Mouse (Mus musculus) G1E (cell line): ENCODE results near the gene Mroh7. TPM values are rescaled to one million over a fixed set of nuclear protein-coding genes. Genes with fewer than 3 reads are reported as not detected.

Source experiments
- ATAC-seq: 2 replicates; pipeline ENCODE4 v1.8.0; 2016; ENCODE audit warnings: mild to moderate bottlenecking; ENCODE audit not compliant: insufficient number of reproducible peaks, poor library complexity, low FRiP score, severe bottlenecking; ENCODE audit errors: extremely low read depth
- DNase-seq: peaks from one replicate; pipeline ENCODE4 v3.0.0; 2012; ENCODE audit warnings: low spot score
- H3K27me3 ChIP-seq: 2 replicates; pipeline ENCODE4 v1.6.1; 2012; ENCODE audit warnings: mild to moderate bottlenecking, low read length, inconsistent platforms; ENCODE audit not compliant: insufficient read depth
- H3K36me3 ChIP-seq: replicated peaks from 2 replicates; pipeline ENCODE3; 2012; ENCODE audit warnings: mild to moderate bottlenecking, inconsistent platforms
- H3K4me1 ChIP-seq: 2 replicates; pipeline ENCODE4 v1.6.1; 2012; ENCODE audit warnings: low read depth, low read length, inconsistent platforms, mixed read lengths; ENCODE audit not compliant: insufficient read depth
- H3K4me3 ChIP-seq: 2 replicates; pipeline ENCODE4 v1.5.1; 2012; ENCODE audit warnings: low read depth, mild to moderate bottlenecking, inconsistent platforms, low read length, moderate library complexity, mixed read lengths
- H3K9me3 ChIP-seq: replicated peaks from 2 replicates; pipeline ENCODE4 v1.6.1; 2012; ENCODE audit warnings: inconsistent platforms
- CTCF ChIP-seq: IDR thresholded peaks from 2 replicates; pipeline ENCODE4 v1.5.1; 2012; ENCODE audit warnings: low read depth, low read length, inconsistent platforms, mixed read lengths
- GATA1 ChIP-seq: IDR thresholded peaks from 2 replicates; pipeline ENCODE4 v1.6.1; 2012; ENCODE audit warnings: borderline replicate concordance, low read length, inconsistent platforms, mixed read lengths
- GATA2 ChIP-seq: IDR thresholded peaks from 2 replicates; pipeline ENCODE4 v1.6.1; 2012; ENCODE audit warnings: low read depth, low read length, inconsistent platforms, borderline replicate concordance
- POLR2AphosphoS5 ChIP-seq: IDR thresholded peaks from 2 replicates; pipeline ENCODE4 v1.6.1; 2012; ENCODE audit warnings: low read depth, low read length, inconsistent platforms; ENCODE audit not compliant: insufficient replicate concordance
- TAL1 ChIP-seq: conservative IDR thresholded peaks from 2 replicates; pipeline ENCODE4 v1.6.1; 2012; ENCODE audit warnings: low read depth, low read length, inconsistent platforms, mixed read lengths
- polyA plus RNA-seq: library from polyadenylated mRNA; stranded (reverse); fragments of >175 nt; gene quantifications from 2 replicates; pipeline ENCODE4 v1.2.3, GENCODE M21; 2012
- total RNA-seq, 2 experiments: library from RNA; stranded (forward) in 1 of 2; stranded (reverse) in 1 of 2; fragments of 200-1000 nt in 1 of 2; fragments of >200 nt in 1 of 2; fragmentation: Nextera tagmentation in 1 of 2; gene quantifications; 2 replicates each; pipeline ENCODE4 v1.2.3; 2014 to 2017

Gene Mroh7
- total and polyA plus RNA-seq, 3 experiments, result 0.11 TPM; not detected in 2

GRCm38 (mm10) chr4:106679152-106679551 lies 51.6 kb downstream of the Mroh7 start:
- TF ChIP-seq CTCF, result no peak
- TF ChIP-seq POLR2AphosphoS5, result no peak
- Histone ChIP-seq H3K4me3 (peak overlapping the region; percentile 89; the same call in 1 of the 2 replicates), H3K36me3 (peaks cover 36% of the 10 kb centered on the region), H3K9me3 (no peaks in the 10 kb centered on the region), H3K4me1 (peaks cover 38% of the 10 kb centered on the region), H3K27me3 (peaks cover 14% of the 10 kb centered on the region)
- no peak for DNase-seq
- no peak for ATAC-seq

DNA sequence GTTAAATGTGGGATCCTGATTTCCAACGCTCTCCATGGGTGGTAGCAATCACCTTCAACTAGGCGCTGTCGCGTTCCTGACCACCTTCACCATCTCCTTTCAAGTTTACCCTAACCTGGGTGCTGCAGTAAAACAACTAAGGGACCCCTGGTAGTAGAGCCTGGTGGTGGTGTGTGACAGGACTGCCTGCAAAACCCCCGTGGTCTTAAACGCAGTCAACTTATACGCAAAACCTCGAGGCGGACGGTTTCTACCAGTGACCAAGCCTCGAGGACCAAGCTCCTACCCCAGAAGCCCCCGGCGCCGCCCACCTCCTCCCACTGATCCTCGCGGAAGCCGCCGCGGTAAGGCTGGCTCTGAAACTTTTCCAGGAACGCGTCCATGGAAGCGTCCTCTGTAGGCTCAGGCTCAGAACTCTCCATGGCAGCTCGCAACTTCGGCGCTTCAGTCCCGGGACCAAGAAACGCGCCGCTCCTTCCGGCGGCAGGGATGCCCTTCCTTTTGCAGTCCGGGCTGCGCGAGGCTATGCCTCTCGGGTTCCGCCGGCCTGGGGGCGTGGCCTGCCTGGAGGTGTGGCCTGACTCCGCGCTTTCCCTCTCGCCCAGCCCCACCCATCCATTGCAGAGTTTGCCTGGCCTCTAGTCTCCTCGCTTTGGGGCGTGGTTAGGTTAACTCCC lies 52.1 kb downstream of the Mroh7 start, which contains the start of gene Ttc4:
TSS of gene Ttc4 (minus strand) at position 503 of the 677 bp plus-strand sequence.
- Histone ChIP-seq H3K36me3 (peaks cover 40% of the 10 kb centered on the region), H3K4me1 (peaks cover 38% of the 10 kb centered on the region), H3K9me3 (no peaks in the 10 kb centered on the region), H3K4me3 (peak within 1 kb of the TSS; percentile 89), H3K27me3 (peaks cover 13% of the 10 kb centered on the region)
- peak; percentile 92 for DNase-seq
- ATAC-seq, result peak; percentile 99
- TF ChIP-seq TAL1 (no peak), GATA1 (no peak), GATA2 (no peak), POLR2AphosphoS5 (no peak), CTCF (no peak)

- TF ChIP-seq POLR2AphosphoS5, result no peak
- TF ChIP-seq TAL1, result no peak
- TF ChIP-seq GATA1, result no peak
- TF ChIP-seq GATA2, result no peak
- no peak for TF ChIP-seq CTCF
- ATAC-seq, result no peak
- Histone ChIP-seq H3K36me3 (peaks cover 57% of the 10 kb centered on the region), H3K4me1 (peaks cover 38% of the 10 kb centered on the region), H3K4me3 (no peak overlapping the region), H3K9me3 (no peaks in the 10 kb centered on the region), H3K27me3 (peaks cover 3% of the 10 kb centered on the region; the same call in 1 of the 2 replicates)
- no peak for DNase-seq
Measured at GRCm38 (mm10) chr4:106676749-106677148, 54.0 kb downstream of the Mroh7 start.

DNA sequence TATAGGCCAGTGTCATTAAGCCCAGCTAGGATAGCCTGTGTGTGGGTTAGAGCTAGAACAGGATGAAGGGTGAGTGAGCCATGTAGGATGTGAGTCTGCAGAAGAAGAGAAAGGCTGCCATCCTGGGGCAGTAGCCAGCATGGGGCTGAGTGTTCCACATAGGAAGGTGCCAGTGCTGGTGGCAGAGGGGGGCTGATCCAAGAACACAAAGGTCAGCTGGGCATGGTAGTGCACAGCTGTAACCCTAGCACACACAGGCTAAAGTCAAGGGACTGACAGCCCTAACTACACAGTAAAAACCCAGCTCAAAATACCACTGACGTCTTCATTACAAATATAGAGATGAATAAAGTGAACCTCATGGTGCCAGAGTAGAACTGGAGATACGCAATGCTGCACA lies 64.2 kb downstream of the Mroh7 start:
- H3K27me3 ChIP-seq, result no peaks in the 10 kb centered on the region

GRCm38 (mm10) chr4:106665673-106666072 lies 65.1 kb downstream of the Mroh7 start:
- no peaks in the 10 kb centered on the region for H3K4me1 ChIP-seq
- no peaks in the 10 kb centered on the region for H3K27me3 ChIP-seq
- no peak overlapping the region for H3K4me3 ChIP-seq
- no peaks in the 10 kb centered on the region for H3K9me3 ChIP-seq
- peaks cover 100% of the 10 kb centered on the region for H3K36me3 ChIP-seq
- DNase-seq, result no peak
- ATAC-seq, result no peak
- no peak for TF ChIP-seq CTCF
- no peak for TF ChIP-seq GATA2
- TF ChIP-seq POLR2AphosphoS5, result no peak
- no peak for TF ChIP-seq GATA1
- TF ChIP-seq TAL1, result no peak

More for the DNA sequence above, 64.2 kb downstream of the Mroh7 start:
- H3K4me3 ChIP-seq, result no peak overlapping the region
- H3K9me3 ChIP-seq, result no peaks in the 10 kb centered on the region
- no peaks in the 10 kb centered on the region for H3K4me1 ChIP-seq
- TF ChIP-seq POLR2AphosphoS5 (no peak), GATA2 (no peak), GATA1 (no peak), CTCF (no peak), TAL1 (no peak)
- DNase-seq (no peak), ATAC-seq (no peak)
- peaks cover 100% of the 10 kb centered on the region for H3K36me3 ChIP-seq

DNA sequence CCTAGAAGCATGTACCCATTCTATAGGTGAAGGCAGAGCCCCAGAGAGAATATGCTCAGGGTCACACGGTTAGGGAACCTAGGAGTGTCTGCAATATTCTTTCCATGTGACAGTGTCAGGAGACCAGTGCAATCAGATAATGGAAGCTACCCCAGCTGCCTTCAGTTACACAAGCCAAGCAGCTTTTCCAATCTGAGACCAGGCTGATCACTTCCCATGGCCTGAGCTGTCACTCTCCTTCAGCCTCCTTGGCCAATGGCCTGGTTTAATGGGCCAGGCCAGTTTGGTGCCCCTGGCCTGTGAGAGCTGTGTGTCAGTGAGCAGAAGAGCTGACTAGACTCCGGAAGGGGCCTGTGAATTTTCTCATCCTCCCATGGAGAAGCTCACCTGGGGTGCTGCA lies 65.5 kb downstream of the Mroh7 start:
- H3K27me3 ChIP-seq, result no peaks in the 10 kb centered on the region
- DNase-seq, result no peak
- no peaks in the 10 kb centered on the region for H3K9me3 ChIP-seq
- no peaks in the 10 kb centered on the region for H3K4me1 ChIP-seq
- no peak for ATAC-seq
- peaks cover 100% of the 10 kb centered on the region for H3K36me3 ChIP-seq
- TF ChIP-seq POLR2AphosphoS5 (no peak), GATA2 (no peak), CTCF (no peak), GATA1 (no peak), TAL1 (no peak)
- H3K4me3 ChIP-seq, result no peak overlapping the region
